Mouse (Mus musculus) kidney, adult 2 months (tissue): Measurements from ENCODE around the gene Sergef.

ENCODE experiments used
- CTCF ChIP-seq: fragments of 200-500 bp; conservative IDR thresholded peaks from 2 replicates; pipeline ENCODE4 v1.5.1; 2011; ENCODE audit warnings: low read depth, mild to moderate bottlenecking, control low read depth, low read length, moderate library complexity, mixed read lengths; ENCODE audit not compliant: insufficient read depth, insufficient read length
- POLR2A ChIP-seq: fragments of 200-500 bp; IDR thresholded peaks from one replicate; pipeline ENCODE4 v1.6.1; 2011; ENCODE audit warnings: low read depth, low read length, control low read depth

DNA sequence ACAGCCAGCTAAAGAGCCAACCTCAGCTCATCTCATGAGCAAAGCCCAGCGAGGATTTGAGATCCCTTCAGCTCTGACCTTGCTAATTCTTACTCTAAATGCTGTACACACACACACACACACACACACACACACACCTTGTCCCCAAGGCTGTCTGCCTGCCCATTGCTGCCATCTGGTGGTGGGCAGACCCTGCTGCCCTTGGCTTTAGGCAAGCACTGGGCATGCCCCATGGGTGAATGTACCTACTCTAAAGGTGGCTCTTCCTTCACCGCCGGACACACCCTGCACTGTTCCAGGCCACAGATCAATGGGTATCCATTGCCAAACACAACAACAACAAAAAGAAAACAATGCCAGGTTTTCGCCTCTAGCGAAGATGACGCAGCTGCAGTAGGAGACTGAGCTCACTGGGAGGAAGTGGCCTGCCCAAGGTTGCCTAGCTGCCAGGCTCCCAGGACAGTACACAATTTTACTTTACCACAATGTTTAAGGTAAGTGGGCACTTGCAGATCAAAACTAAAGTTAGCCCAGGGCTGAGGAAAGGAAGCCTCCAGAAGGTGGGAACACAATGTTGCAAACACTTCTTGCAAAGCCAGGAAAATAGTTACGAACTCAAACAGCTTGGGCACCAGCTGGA, 33.1 kb downstream of the Sergef start:
- TF ChIP-seq CTCF (peak; percentile 91), POLR2A (no peak)
